Mouse (Mus musculus): ENCODE results near the gene Kif11.
A peak's percentile ranks its signal among the peaks of the same experiment; 100 is the strongest.

Gene Kif11

GRCm38 (mm10) chr19:37375755-37376615 lies at the start of gene Kif11:
TSS of gene Kif11 (plus strand) at chr19:37376403.
- DNase-seq = peak; percentile 95

DNA sequence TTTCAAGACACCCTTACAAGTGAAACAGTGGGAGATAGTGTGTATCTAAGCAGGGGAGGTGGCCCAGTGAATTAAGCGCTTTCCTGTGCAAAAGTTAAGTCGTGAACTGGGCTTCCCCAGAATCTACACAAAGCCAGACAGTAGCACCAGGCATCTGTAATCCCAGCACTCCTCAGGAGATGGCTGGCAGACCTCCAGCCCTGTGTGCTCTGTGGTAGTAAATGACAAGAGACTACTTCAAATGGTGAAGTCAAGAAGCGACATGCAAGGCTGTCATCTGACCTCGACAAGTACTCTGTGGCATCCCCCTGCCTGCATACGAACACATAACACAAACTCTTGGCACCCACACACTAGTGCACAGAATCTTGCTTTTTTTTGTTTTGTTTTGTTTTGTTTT lies 49.0 kb upstream of the Kif11 start:
- DNase-seq = no peak

- no peak for DNase-seq
These were observed 43.5 kb upstream of the Kif11 start for GRCm38 (mm10) chr19:37332726-37333125.

DNA sequence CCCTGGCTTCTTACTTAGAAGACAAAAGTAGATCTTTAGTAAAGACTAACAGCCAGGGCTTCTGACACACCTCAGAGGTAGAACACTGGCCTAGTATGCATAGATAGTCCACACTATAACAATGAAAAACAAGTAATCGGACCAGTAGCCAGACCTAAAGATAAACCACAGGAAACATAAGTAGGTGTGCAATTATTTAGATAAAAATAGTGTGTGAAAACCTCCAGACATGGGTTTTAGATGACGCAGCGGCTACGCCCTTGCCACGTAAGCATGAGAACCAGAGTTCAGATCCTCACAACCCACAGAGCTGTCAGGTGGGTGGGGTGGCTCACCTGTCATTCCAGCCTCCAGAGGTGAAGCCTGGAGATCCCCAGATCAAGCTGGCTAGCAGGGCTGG lies 42.8 kb upstream of the Kif11 start:
- DNase-seq = no peak

- DNase-seq = no peak
These were observed 40.8 kb upstream of the Kif11 start for GRCm38 (mm10) chr19:37335392-37335791.

GRCm38 (mm10) chr19:37337752-37338151 lies 38.5 kb upstream of the Kif11 start, which contains the start of gene Ide:
TSS of gene Ide (minus strand) at chr19:37337852.
- no peak for DNase-seq

DNA sequence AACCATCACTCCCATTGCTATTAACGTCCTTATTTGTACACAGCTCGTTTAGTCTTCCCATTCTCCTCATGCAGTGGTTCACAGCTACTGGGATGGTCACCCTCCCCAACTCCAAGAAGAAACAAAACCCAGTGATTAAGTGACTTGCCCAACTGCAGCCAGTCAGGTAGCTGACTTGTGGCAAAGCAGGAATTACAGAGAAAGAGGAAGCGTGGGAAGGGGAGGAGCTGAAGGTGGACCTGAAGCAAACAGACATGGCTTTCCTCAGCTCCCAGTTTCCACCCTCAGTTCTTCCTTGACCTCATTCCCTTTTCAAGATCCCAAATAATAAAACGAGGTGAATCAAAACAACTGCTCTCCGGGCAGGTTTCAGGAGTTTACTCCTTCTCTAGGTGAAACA lies 35.7 kb upstream of the Kif11 start:
- DNase-seq = no peak

GRCm38 (mm10) chr19:37340931-37341330 lies 35.3 kb upstream of the Kif11 start:
- no peak for DNase-seq

DNA sequence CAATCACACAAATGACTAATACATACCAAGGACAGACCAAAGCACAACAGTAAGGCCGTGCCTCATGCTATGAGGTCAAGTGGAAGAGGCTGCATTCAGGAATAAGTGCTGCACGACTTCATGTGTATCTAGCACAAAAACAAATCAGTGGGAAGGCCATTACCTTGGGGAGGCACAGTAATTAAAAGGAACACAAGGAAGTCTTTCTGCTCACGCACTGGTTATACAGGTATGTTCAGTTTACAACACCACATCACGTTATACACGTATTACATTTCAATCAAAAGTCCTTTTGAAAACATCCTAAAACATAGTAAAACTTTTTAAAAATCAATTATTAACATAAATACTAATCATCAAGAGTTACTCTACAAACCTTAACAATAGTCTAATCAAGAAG lies 32.3 kb upstream of the Kif11 start:
- no peak for DNase-seq

- no peak for DNase-seq
These were observed 29.9 kb upstream of the Kif11 start for GRCm38 (mm10) chr19:37346258-37346657.

DNA sequence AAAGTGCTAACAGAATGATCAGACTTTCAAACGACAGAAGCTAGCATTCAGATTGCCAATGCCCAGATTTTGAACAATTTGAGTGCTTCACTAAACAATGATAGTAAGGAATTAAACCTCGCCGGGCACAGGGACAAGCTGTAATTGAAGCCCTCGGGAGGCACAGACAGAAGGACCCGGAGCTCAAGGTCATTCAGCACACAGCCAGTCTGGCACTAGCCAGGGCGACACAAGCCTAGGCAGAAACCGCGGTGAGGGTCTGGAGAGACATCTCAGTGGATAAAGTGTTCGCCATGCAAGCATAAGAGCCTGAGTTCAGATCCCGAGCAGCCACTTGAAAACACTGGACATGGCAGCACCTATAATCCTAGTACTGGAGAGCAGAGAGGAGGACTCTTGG lies 27.9 kb upstream of the Kif11 start:
- DNase-seq = no peak

DNA sequence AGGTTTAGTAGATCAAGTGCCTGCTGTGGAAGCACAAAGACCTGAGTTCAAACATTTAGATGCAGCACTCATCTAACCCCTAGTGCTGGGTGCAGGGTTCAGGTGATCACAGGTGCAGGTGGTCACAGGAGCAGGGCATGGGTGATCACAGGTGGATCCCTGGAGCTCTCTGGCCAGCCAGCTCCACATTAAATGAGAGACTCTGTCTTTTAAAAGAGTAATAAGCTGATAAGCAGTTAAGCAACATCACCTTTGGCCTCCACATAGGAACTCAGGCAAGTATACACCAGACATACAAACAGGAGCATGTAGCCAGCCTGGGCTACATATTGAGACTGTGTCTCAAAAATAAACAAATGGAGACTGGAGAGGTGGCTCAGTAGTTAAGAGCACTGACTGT lies 27.3 kb upstream of the Kif11 start:
- DNase-seq = no peak

DNA sequence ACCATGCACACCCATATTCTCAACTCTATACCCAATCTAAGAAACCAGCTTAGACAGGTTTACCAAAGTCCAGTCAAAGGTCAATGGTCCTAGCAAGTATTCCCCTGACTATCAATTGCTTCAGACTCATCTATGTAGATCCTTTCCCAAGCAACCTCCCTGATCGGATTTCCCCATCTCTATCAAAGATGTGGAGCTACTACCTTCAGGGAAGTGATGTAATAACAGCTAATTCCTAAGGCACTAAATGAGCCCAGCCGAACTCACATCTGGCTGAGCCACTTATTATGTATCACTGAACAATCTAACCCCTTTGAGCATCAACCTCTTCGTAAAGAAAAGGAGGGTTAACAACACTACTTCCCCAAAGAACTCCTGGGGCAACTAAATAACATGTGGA lies 23.4 kb upstream of the Kif11 start:
- DNase-seq = no peak

DNA sequence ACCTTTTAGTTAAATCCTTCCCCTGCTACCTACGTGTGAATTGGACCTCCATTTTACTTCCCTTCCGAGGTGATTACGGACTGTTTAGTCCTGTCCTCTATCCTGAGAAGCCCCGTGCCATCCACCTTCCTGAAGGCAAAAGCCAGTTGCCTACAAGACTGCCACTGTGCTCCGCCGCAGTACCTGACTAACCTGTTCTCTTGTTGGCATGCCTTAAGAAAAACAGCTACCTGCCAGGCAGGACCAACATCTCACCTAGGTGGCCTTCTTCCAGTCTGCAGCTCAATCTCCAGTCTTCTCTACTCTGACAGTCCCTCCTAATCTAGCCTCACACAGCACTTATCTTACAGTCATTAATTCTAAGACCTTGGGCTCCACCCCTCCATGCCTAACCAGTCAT lies 22.9 kb upstream of the Kif11 start:
- no peak for DNase-seq

- DNase-seq = no peak
These were observed 16.2 kb upstream of the Kif11 start for GRCm38 (mm10) chr19:37360044-37360443.

DNA sequence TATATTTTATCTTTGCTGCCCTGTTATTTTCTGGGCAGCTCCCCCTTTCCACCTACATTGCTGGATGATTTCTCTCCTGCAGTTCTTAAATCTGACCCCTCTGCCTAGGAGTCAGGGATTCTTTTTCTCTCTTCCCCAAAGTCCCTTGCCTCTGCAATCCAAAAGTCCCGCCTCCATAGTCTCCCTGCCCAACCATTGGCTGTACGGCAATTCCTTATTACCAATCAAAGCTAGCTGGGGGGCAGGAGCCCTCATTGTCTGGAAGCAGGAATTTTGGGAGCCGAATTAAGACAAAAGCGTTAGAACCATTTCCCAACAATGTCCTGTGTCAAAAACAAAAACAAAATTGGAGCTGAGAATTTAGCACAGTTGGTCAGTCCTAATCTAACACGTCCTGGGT lies 13.7 kb upstream of the Kif11 start:
- DNase-seq = no peak

DNA sequence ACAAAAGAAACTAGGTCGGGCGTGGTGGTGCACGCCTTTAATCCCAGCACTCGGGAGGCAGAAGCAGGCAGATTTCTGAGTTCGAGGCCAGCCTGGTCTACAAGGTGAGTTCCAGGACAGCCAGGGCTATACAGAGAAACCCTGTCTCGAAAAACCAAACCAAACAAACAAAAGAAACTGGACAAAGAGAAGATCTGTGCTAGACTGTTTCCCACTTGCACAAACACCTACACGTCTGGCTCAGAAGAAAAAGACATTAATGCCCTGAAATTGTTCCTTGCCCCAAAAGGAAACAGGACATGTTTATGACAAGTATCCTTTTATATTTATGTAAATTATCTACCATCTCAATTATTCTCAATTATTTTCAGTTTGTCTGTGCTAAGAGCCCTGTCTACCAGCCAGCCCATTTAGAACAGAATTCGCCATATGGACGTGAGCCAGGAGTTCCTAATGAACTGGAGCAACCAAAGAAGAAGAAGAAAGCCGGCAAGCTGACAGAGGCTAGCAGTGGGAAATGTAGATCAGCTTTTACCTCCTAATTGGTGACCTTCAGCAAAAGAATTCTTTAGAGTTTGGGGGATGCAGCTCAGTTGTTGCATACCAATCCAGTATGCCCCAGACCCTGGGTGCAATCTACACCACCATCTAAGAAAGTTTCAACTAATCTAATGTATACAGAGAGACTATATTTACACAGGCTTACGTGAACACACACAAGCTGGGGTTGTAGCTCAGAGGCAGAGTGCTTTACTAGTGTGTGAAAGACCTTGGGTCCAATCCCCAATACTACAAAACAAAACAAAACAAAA lies 12.9 kb upstream of the Kif11 start:
- no peak for DNase-seq

GRCm38 (mm10) chr19:37368990-37369389 lies 7.2 kb upstream of the Kif11 start:
- DNase-seq = no peak

- DNase-seq = peak in 1 of 2 experiments; percentile 10
These were observed 6.3 kb upstream of the Kif11 start for GRCm38 (mm10) chr19:37369921-37370320.

DNA sequence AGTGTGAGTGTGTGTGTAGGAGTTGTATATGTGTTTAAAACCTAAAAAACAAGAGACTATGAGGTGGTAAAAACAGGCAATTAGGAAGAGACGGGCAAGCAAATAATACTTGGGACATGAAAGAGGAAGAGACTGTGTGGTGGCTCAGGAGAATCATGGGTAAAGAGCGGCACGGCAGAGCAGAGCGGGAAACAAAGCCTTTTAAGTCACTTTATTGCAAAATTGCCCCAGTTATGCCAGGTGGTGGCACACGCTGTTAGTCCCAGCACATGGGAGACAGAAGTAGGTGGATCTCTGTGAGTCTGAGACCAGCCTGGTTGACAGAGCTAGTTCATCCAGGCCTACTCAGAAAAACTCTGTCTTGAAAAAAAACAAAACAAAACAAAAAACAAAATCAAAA lies 5.8 kb upstream of the Kif11 start:
- DNase-seq = peak; percentile 59 to 79

DNA sequence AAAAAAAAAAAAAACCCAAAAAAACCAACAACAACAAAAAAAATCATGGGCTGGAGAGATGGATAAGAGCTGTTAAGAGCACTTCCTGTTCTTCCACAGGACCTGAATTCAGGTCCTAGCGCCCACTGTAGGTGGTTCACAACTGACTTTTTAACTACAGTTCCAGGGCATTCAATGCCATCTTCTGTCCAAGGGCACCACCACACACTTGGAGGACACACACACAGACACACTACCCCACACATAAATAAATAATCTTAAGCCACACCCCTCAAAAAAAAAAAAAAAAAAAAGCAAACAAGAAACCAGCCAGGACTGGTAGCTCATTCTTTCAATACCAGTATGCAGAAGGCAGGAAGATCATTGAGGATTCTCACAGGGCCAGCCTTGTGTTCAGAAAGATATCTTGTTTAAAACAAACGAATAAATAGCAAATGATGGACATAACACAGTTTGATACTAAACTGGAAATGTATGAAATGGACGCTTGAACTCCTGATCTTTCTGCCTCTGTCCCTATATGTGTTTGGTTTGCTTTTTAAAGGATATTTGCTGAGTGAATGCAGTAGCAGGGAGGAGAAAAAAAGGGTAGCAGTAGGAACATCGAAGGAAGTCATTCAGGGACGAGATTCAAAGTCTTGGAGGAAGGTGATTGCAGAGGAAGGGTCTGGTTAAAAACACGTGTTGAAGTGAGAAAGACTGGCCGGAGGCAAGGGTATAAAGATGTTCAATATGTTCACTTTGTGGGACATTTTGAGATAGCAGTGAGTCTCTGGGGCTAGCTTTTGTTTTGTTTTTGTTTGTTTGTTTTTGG lies 1.1 kb upstream of the Kif11 start:
- peak in 1 of 2 experiments; percentile 7 for DNase-seq

DNA sequence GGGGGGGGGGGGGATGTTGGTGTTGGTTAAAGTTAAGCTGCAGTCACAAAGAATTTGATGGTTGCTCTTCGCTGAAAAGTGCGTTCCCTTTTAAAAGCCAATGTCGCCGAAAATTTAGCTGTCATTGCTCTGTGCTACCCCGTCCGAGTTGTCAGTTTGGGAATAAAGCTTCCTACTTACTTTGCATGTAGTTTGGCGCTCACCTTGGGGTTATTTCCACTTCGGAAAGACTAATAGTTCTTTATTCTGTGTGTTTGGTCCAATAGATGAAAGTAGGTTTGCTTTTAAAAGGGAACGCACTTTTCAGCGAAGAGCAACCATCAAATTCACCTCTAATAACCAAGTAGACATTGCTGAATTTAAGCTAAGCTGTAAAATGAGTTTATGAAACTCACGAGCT lies 638 bp downstream of the Kif11 start:
- DNase-seq = no peak

GRCm38 (mm10) chr19:37377404-37377990 lies 1.3 kb downstream of the Kif11 start:
- no peak for DNase-seq
